Mouse (Mus musculus) layer of hippocampus, adult 9-10 months (tissue): ENCODE data around the gene Pcca.
A peak's percentile ranks its signal among the peaks of the same experiment; 100 is the strongest.

Source experiments
- DNase-seq: peaks from one replicate; pipeline ENCODE4 v3.0.0; 2022; ENCODE audit warnings: low spot score

Pcca gene

DNA sequence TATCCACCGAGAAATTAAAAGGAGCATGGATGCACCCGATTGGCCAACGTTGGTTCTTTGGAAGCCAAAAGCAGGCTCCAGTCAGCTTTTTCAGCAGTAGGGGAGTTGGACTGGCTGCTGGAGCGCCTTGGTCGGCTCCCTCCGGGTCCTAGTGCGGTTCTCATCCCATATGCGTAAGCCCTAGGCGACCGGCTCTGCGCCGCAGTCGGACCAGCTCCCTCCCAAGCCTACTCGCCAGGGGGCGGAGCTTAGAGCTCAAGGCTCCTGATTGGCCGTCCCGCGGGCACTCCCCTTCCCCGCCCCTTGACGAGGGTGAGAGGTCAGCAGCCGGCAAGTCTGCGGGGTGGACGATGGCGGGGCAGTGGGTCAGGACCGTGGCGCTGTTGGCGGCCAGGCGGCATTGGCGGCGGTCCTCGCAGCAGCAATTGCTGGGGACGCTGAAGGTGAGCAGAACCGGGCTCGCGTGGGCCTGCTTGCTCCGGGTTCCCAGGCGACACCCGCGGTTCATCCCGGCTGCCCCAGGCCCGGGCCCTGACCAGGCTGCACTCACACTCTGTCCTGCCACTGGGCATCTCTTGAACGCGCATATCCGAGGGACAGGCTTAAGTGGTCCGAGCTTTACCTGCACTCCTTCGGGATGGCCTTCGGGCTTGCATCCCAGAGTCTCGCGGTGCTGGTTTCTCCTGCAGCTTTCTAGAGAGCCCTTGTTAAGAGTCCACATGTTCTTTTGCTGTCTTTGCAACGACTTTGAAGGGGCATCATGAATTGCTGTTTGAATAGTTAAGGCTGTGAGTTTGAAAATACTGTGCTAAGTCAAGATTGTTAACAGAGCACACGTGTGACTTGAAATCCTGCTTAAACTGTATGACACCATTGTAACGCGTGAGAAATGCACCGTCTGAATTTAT lies at the start of gene Pcca:
TSS of gene Pcca (plus strand) at position 308 of the 908 bp plus-strand sequence.
- DNase-seq, result peak; percentile 83

DNA sequence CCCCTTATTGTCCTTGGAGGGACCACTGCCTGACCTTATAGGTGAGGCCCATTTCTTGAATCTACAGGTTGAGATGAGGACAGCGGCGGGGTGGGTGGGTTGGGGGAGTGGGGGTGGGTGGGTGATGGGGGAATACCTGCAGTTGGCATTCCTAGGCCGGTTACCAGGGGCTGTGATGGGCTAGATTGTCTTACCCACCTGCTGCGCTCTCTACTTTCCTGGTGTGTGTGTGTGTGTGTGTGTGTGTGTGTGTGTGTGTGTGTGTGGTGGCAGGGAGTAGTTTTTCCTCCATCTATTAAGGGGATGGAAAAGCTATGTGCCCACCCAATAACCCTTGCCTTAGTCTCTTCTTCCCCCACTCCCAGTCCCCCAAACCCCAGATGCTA lies 49.7 kb upstream of the Pcca start:
- no peak for DNase-seq

DNA sequence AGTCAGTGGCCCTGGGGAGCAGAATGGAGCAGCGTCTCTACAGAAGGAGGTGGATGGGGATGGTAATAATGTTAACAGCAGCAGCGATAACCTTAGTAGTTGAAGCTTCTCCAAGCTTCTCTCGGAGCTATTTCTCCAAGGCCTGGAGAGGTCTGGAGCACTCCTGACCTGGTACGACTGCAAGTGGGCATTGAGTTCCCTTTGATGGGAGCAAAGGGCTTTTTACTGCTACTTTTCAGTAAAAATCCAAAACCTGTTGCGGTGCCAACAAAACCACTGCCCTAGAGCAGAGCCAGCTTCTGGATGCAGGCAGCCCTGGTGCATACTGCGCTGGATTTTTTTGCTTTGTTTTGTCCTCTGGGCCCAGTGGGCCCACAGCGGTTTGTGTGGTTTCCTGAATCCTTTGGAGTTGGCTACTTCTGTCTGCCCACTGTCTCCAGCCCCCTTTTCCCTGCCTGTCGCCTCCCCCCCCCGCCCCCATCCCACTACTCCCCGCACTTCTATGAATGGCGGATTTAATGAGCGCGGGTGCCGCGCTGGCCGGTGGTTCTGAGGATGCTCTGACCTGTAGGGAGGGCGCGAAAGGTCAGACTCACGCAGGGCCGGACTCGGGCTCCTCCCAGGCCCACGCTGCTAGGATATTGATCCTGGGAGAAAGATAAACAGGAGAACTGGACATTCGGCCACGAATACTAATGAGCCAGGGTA lies 49.1 kb upstream of the Pcca start:
- DNase-seq, result no peak

DNA sequence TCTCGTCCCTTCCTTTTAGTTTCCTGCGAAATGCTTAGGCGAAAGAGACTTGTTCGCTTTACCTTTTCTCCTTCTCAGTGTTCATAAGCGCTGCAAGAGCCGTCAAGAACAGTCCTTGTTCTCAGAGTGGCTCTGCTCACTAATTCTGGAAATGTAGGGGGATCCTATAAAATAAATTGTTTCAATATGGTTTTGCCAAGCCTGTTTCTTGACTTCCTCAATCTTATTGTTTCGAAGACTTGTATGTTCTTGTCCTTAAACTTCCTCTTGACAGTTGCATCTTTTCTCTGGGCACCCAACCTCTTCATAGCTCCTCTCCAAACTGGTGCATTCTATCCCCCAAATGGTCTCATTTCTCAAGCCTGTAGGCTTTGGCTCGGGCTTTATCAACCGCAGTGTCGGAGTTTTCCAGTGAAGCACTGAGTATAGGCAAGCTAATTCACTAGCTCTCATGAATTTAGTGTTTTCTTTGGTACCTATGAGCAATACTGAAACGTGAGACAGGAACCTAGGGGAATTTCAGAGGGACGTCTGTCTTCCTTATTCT lies 48.4 kb upstream of the Pcca start:
- DNase-seq, result no peak

DNA sequence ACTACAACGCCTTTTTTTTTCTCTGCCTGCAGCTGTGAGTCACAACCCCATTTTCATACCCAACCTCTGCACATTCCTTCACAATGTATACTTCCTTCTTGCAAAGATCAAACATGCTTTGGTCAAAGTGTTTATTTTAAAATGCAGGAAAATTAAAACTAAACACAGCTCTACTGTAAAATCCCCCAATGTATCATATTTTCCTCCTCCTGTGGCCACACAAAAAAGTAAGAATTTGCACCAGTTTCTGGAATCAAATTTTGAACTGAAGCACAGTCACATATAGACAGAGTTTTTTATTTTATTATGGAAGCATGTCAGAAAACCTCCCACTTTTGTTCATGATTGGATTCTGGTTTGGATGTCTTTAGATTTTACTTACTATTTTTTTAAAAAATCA lies 47.5 kb upstream of the Pcca start:
- no peak for DNase-seq

DNA sequence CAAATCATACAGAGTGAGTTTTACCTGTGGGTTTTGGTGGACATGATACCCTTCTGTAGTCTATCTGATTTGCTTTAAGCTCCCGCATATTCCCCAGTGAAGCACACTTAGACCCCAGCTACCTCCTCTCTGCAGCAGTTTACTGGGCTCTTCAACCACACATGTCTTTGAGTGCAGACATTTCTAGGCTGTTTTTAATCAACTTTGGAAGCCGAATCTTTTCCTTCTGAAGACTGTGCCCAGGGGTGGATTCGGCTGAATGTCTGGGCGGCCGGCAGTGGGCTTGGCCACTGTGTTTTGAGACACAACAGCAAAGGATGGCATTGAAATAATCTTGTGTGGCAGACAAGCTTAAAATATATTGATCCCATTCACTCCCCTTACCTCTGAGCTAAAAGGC lies 46.8 kb upstream of the Pcca start:
- DNase-seq, result no peak

DNA sequence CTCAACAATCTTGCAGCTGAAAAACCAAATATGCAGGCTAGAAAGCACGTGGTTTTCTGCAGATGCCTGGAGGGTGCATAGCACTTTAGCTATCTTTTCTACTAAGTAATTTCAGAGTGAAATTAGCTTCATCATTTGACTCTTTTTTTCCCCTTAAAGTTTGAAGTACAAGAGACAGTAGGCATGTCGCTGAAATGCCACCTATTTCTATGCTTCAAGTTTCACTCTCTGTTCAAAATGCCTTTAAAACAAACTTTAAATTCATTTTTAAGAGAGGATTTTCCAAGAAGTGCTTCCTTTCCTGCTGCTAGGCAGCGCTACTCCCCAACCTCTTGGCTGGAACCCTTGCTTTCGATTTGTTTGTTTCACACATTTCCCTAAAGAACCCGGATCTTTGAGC lies 45.1 kb upstream of the Pcca start:
- no peak for DNase-seq

DNA sequence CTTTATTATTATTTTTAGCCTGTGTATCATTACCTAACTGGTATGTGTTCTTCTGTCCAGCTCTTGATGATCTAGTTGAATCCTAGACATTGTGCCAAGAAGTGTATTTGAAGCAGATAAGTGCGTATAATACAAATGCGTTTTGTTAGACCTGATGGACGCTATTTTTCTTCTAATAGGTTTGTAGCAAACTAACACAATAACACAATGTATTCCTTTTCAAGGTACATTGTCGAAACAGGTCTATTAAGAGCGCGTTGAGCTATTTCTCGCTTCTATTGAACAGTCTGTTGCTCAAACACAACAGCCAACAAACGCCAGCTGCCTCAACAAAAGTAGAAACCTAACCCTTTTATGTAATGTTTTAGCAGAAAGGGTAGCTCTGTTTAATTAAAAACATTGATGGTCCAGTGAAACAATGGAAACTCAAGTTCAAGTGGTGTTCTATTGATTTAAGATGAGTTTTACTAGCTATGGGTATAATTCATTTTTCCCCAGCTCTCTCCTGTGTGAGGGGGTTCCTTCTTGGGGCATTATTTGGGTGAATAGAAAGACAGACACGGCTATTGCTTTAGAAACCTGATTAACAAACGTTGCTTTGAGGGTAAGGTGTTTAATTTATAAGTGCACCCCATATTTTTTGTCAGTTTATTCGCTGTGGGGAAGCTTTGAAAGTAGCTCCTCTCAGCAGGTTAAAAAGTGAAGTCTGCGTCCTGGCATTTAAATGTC lies 44.3 kb upstream of the Pcca start:
- DNase-seq, result no peak

DNA sequence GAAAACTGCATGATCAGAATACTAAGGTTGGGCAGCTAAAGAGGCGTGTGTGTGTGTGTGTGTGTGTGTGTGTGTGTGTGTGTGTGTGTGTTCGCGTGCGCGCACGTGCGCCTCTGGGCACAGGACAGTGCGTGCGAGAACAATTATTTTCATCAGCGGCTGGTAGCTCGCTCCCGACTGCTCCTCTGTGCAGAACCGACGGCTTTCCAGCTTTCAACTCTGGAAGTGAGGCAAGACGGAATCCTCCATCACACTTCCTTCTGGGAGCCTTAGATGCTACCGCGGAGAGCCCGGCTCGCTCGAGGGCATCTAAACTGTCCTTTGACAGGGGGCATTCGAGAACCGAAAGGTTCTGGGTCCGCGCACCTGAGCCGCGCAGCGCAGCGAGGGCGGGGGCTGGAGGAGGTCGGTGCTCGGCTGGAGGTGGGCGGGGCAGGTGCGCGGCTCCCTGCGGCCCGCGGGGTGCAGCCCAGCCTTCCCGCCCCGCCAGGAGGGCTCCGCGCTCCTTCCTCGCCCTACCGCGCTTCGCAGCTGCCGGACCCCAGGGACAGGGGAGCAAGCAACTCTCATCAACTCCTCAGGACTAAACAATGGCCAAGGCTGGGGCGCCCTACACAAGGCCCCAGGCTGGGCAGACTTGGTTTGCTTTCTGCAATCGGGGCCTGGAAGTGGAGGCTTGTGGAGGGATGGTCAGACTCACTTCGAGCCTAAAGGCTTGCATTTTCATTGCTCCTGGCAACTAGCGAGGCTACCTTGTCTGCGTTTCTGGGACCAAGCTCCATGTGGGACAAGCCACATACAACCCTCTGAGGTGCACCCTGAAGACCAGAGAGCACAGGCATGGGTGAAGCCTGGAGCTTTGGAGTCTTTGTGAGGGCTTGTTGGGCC lies 43.4 kb upstream of the Pcca start, which contains the start of gene Gm10837:
TSS of gene Gm10837 (plus strand) at position 146 of the 888 bp plus-strand sequence.
- no peak for DNase-seq

DNA sequence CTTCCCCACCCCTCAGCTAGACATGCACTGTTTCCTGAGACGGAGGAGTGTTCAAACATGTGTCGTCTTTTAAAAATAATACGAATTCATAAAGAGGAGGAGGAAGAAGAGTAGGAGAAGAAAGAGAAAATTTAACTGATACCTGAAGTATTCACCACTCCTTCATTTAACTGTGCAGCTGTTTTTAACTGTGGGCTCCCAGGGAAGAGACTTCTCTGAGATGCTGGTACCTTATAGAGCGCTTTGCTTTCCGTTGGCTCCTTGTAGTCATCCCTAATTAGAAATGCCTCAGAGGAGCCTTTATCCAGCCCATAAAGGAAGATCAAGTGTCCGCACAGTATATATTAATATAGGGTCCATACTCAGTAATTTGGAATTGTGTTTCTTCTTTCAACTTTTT lies 42.6 kb upstream of the Pcca start:
- DNase-seq, result no peak

DNA sequence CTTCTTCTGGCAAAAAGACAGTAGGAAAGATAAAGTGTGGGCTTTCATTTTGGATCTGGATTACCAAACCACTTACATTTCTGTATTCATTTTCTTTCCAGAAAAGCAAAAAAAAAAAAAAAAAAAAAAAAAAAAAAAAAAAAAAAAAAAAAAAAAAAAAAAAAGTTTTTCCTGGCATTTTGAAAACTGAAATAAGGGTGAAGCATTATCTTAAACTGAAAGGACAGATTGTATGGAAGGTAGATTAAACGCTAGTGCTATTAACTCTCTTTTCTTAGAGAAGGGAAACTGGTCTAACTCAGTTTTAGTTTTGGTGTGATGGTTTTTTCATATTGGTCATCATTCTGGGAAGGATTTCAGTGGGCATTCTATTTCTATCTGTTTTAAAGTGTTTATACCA lies 42.1 kb upstream of the Pcca start:
- DNase-seq, result no peak

DNA sequence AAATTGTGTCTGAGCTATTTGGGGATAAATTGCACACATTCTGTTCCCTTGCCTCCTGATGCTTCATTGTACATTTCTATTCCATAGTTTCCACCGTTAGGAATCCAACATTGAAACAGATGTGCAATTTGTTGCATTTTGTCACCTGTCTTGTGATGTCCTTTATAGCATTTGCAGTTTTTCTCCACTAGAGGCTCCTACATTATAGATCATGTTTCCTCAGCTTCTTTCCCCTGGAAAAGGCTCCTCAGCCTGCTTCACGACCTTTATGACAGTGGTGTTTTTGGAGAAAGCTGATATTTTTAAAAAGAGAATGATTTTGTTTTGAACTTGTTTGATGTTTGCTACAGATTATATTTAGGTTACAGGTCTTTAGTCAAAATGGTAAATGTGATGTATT lies 25.1 kb upstream of the Pcca start:
- no peak for DNase-seq

DNA sequence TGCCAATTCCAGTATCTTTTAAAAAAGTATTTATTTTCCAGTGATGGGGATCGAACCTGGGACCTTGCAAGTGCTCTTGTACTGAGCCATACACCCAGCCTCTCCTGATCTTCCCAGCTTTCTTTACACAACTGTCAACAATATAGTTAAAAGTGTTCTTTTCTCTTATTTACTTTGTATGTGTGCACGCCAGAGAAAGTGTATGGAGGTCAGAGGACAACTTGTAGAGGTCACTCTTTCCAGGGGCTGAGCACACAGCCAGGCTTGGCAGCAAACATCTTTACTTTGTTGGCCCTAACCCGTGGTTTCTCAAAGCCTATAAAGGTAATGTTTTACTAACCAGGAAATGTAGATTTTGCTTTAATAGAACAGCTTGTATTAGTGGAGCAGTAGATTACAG lies 22.6 kb upstream of the Pcca start:
- no peak for DNase-seq

DNA sequence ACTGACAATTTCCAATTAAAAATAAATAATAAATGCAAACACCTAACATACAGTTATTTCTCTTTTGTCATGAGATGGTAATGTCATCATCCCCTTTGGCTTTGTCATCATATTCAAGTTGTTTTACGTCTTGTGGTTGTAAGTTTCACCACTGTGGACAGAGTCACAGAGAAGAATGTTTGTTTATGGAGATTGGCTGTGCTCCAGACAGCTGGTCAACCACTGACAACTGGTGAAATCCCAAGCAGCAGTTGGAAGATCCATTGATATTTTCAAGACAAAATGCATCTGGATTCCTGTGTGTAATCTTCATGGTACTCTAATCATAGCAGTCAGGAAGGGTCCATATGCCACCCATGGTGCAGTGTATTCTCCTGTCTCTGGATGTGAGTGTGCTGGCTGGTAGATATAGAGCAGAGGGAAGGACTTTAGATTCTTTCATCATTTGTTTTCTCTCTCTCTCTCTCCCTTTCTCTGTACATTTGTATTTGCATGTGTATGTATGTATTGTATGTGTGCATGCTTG lies 20.6 kb upstream of the Pcca start:
- no peak for DNase-seq

DNA sequence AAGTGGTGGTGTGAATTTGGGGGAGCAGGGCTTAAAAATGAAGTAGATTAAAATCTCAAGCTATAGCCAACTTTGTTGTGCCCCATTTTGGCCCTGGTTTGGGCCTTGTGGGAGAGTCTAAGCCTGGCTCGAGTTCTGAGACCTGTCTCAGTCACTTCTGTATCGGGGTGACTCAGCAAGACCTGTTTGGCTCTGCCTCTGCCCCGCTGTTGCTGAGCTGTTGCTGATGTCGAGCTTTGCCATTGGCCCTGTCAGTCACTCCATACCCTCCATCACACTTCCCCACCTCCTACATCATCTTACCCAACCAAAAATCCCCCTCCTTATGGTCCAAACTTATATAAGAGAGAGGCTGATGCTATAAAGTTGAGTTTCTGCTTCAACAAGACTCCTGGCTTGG lies 5.6 kb upstream of the Pcca start:
- no peak for DNase-seq

DNA sequence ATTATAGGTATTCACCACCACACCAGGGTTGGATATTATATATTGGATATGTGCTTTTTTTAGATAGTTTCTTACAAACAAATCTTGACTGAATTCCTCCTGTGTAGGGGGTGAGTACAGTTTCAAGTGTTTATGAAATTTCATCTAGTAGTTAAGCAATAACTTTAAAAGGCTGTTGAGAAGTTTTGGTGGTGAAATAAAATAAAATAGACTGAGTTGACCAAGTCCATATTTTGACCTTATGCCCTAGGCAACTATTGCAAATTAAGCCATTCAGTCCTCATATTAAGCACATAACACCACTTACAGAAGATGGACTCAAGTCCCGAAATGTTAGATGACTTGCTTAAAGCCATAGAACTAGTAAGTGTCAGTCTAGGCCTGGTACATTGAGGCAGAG lies 1.9 kb downstream of the Pcca start:
- DNase-seq, result no peak

DNA sequence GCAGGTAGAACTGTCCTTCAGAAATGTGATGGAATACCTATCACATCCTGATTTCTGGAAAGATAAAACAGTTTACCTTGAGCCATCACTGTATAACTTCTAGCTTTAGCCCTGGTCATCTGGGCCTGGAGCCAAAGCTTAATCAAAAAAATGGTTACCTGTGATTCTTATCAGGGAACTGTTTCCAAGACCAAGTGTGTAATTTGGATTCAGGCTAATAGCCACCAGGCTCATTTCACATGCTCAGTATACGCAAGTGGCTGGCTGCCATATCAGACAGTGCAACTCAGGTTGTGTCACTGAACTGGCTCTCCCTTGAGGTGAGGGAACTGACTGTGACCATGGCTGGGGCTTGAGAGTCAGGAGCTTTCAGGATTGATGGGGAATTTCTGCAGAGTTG lies 14.3 kb downstream of the Pcca start:
- no peak for DNase-seq

DNA sequence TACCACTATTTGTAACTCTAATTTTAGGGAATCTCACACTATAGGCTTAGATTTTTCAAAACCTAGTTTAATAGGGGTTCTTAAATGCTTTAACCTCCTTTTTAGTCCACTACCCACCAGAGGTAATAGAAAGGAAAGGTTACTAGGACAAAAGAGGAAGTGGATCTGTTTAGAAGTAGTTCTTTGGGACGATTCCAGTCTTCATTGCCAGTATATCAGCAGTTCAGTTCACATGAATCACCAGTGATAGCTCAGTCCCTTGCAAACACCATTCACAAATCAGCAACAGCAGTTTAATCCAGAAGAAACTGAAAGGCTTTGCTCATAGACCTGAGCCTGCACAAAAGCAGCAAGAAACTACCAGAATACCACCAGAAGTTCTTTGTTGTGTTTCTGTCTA lies 14.8 kb downstream of the Pcca start:
- no peak for DNase-seq

DNA sequence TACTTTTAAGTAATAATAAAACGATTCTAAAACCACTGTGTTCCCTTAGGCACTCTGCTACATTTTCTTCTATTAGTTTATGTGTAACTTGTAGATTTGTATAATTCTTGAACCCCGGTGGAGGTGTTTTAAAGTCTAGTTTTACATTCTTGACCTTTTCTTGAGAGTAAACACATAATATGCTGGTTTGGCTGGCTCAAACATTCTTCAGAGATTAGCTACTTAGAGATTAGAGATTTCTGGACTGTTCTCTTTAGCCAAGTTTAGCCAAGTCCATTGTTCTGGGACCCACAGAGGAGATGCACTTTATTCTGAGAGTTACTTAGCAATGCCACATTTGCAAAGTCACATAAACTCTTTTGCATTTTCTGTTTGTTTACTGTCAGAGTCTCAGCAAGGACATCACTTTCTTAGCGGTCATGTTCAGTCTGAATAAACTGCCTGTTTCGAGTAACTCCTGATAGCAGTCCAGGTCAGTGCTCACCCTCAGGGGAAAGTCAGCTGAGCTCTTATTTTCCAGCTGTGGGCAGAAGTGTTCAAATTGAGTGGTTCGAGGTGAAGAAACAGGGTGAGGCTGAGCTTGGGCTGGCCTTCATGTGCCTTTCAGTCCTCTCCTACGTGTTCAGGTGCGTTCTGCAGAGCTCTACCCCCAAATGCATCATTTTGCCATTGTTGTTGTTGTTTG lies 18.8 kb downstream of the Pcca start:
- no peak for DNase-seq

DNA sequence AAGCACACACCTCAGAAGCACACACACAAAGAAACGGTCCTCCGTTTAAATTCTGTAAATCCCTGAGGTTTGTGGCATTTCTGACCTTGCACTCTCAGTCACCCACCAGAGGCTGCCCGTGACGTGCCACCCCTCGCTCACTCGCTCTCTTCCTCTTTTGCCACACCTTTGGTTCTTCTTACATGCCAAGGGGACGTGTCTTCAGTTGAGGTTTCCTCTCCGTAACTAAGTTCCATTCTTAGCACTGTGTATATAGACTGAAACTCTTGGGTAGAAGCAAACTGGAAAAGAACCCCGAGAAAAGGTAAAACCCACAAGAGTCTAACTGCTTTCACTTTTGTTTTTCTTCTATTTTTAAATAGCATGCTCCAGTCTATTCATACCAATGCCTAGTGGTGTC lies 23.2 kb downstream of the Pcca start:
- DNase-seq, result no peak
